Mouse (Mus musculus) testis, postnatal 14 days (tissue): Measurements from ENCODE around the gene Taok1.

Experiments
- DNase-seq: peaks from one replicate; pipeline ENCODE4 v3.0.0; 2021; ENCODE audit warnings: low spot score

The Taok1 gene

GRCm38 (mm10) chr11:77508068-77509021 lies 99.3 kb downstream of the Taok1 start:
- DNase-seq = peak; percentile 85

- DNase-seq = no peak
Measured at GRCm38 (mm10) chr11:77507426-77507825, 100.2 kb downstream of the Taok1 start.

GRCm38 (mm10) chr11:77506941-77507340 lies 100.7 kb downstream of the Taok1 start:
- DNase-seq = no peak

GRCm38 (mm10) chr11:77506273-77506672 lies 101.3 kb downstream of the Taok1 start:
- DNase-seq = no peak

GRCm38 (mm10) chr11:77505291-77505980 lies 102.2 kb downstream of the Taok1 start:
- DNase-seq = no peak

GRCm38 (mm10) chr11:77504377-77504776 lies 103.2 kb downstream of the Taok1 start:
- DNase-seq = no peak

- DNase-seq = no peak
Measured at GRCm38 (mm10) chr11:77503511-77503910, 104.1 kb downstream of the Taok1 start.

- DNase-seq = no peak
Measured at GRCm38 (mm10) chr11:77502481-77502880, 105.1 kb downstream of the Taok1 start.

- DNase-seq = no peak
Measured at GRCm38 (mm10) chr11:77501971-77502370, 105.6 kb downstream of the Taok1 start.

- peak; percentile 45 for DNase-seq
Measured at GRCm38 (mm10) chr11:77501392-77501791, 106.2 kb downstream of the Taok1 start.

- DNase-seq = no peak
Measured at GRCm38 (mm10) chr11:77500361-77501325, 107.0 kb downstream of the Taok1 start.

- DNase-seq = no peak
Measured at GRCm38 (mm10) chr11:77499354-77499753, 108.3 kb downstream of the Taok1 start.

- DNase-seq = no peak
Measured at GRCm38 (mm10) chr11:77498261-77499139, 109.1 kb downstream of the Taok1 start.

- no peak for DNase-seq
Measured at GRCm38 (mm10) chr11:77497851-77498250, 109.8 kb downstream of the Taok1 start.

GRCm38 (mm10) chr11:77497341-77497756 lies 110.3 kb downstream of the Taok1 start:
- DNase-seq = no peak

- no peak for DNase-seq
Measured at GRCm38 (mm10) chr11:77495507-77495906, 112.1 kb downstream of the Taok1 start.

- no peak for DNase-seq
Measured at GRCm38 (mm10) chr11:77494782-77495181, 112.8 kb downstream of the Taok1 start.

- DNase-seq = no peak
Measured at GRCm38 (mm10) chr11:77494344-77494676, 113.3 kb downstream of the Taok1 start.

GRCm38 (mm10) chr11:77493512-77494343 lies 113.9 kb downstream of the Taok1 start, which contains the start of gene Git1:
Gene Git1, plus strand, starts transcription at chr11:77493562.
- DNase-seq = peak; percentile 66

GRCm38 (mm10) chr11:77492911-77493332 lies 114.7 kb downstream of the Taok1 start:
- DNase-seq = peak; percentile 91
